Mouse (Mus musculus): Measurements from ENCODE around the gene Btn2a2. TPM values are rescaled to one million over a fixed set of nuclear protein-coding genes. Genes with fewer than 3 reads are reported as not detected.
A peak's percentile ranks its signal among the peaks of the same experiment; 100 is the strongest.

Gene Btn2a2
- total RNA-seq, 2 experiments from 2014 or later: not detected

GRCm38 (mm10) chr13:23502031-23502567, 13.4 kb upstream of the Btn2a2 start:
- DNase-seq: no peak
- intact Hi-C loops (cut with DNase I): no loop called here

GRCm38 (mm10) chr13:23501511-23501910, 12.9 kb upstream of the Btn2a2 start:
- intact Hi-C loops (cut with DNase I): no loop called here
- DNase-seq: no peak

GRCm38 (mm10) chr13:23500424-23501200, 12.0 kb upstream of the Btn2a2 start:
- DNase-seq: peak in 1 of 2 experiments; percentile 22
- intact Hi-C loops (cut with DNase I): no loop called here

- intact Hi-C loops (cut with DNase I): no loop called here
- DNase-seq: no peak
Measured at GRCm38 (mm10) chr13:23499943-23500342, 11.3 kb upstream of the Btn2a2 start.

- no peak for DNase-seq
- intact Hi-C loops (cut with DNase I): no loop called here
Measured at GRCm38 (mm10) chr13:23498653-23499052, 10.0 kb upstream of the Btn2a2 start.

GRCm38 (mm10) chr13:23497656-23498321, 9.1 kb upstream of the Btn2a2 start:
- intact Hi-C loops (cut with DNase I): no loop called here
- DNase-seq: no peak

- intact Hi-C loops (cut with DNase I): no loop called here
- no peak for DNase-seq
Measured at GRCm38 (mm10) chr13:23495526-23495925, 6.9 kb upstream of the Btn2a2 start.

GRCm38 (mm10) chr13:23491990-23492389, 3.3 kb upstream of the Btn2a2 start:
- intact Hi-C loops (cut with DNase I): no loop called here

GRCm38 (mm10) chr13:23491263-23491662, 2.6 kb upstream of the Btn2a2 start:
- no peak for DNase-seq
- intact Hi-C loops (cut with DNase I): no loop called here

More at GRCm38 (mm10) chr13:23491990-23492389, 3.3 kb upstream of the Btn2a2 start:
- no peak for DNase-seq

- intact Hi-C loops (cut with DNase I): no loop called here
- no peak for DNase-seq
Measured at GRCm38 (mm10) chr13:23490863-23491262, 2.2 kb upstream of the Btn2a2 start.

- DNase-seq: no peak
- intact Hi-C loops (cut with DNase I): no loop called here
Measured at GRCm38 (mm10) chr13:23485271-23485670, 3.4 kb downstream of the Btn2a2 start.

GRCm38 (mm10) chr13:23483153-23483552, 5.5 kb downstream of the Btn2a2 start:
- intact Hi-C loops (cut with DNase I): no loop called here
- no peak for DNase-seq

- DNase-seq: peak; percentile 23 to 43
- intact Hi-C loops (cut with DNase I): no loop called here
Measured at GRCm38 (mm10) chr13:23475658-23476057, 13.0 kb downstream of the Btn2a2 start.

GRCm38 (mm10) chr13:23466911-23467310, 21.7 kb downstream of the Btn2a2 start:
- DNase-seq: peak; percentile 55 to 56
- intact Hi-C loops (cut with DNase I): no loop called here

- intact Hi-C loops (cut with DNase I): no loop called here
- no peak for DNase-seq
Measured at GRCm38 (mm10) chr13:23466306-23466705, 22.4 kb downstream of the Btn2a2 start.

GRCm38 (mm10) chr13:23465600-23466109, 23.0 kb downstream of the Btn2a2 start, which contains the start of gene Btn1a1:
TSS of gene Btn1a1 (minus strand) at chr13:23465901.
- DNase-seq: no peak
- intact Hi-C loops (cut with DNase I): no loop called here

- intact Hi-C loops (cut with DNase I): no loop called here
- no peak for DNase-seq
Measured at GRCm38 (mm10) chr13:23464841-23465366, 23.8 kb downstream of the Btn2a2 start.

- peak; percentile 28 to 39 for DNase-seq
- intact Hi-C loops (cut with DNase I): no loop called here
Measured at GRCm38 (mm10) chr13:23464224-23464637, 24.4 kb downstream of the Btn2a2 start.

GRCm38 (mm10) chr13:23463381-23464223, 25.1 kb downstream of the Btn2a2 start:
- peak; percentile 60 to 71 for DNase-seq
- intact Hi-C loops (cut with DNase I): no loop called here

- intact Hi-C loops (cut with DNase I): no loop called here
- no peak for DNase-seq
Measured at GRCm38 (mm10) chr13:23462669-23463068, 26.0 kb downstream of the Btn2a2 start.

Data from heart, postnatal 14 days (tissue).